Mouse (Mus musculus) layer of hippocampus, adult 11-12 months (tissue): ENCODE measurements around the gene Ndrg3.
"Not testable (repeated sequence)": the region's sequence is repeated elsewhere in the genome, so short reads cannot be mapped to it uniquely, and the experiment has no call there.

Source experiments
- DNase-seq: peaks from one replicate; pipeline ENCODE4 v3.0.0; 2022; ENCODE audit warnings: low spot score

The Ndrg3 gene

GRCm38 (mm10) chr2:156996576-156996975 is 4.7 kb upstream of the Ndrg3 start:
- peak; percentile 63 for DNase-seq

GRCm38 (mm10) chr2:156990727-156991431 is 977 bp downstream of the Ndrg3 start:
- no peak for DNase-seq

GRCm38 (mm10) chr2:156987316-156987715 is 4.5 kb downstream of the Ndrg3 start:
- no peak for DNase-seq

GRCm38 (mm10) chr2:156982864-156983263 is 9.0 kb downstream of the Ndrg3 start:
- no peak for DNase-seq

GRCm38 (mm10) chr2:156981291-156981690 is 10.6 kb downstream of the Ndrg3 start:
- DNase-seq = no peak

- DNase-seq = no peak
These were observed 11.8 kb downstream of the Ndrg3 start for GRCm38 (mm10) chr2:156980059-156980458.

- no peak for DNase-seq
These were observed 15.1 kb downstream of the Ndrg3 start for GRCm38 (mm10) chr2:156976711-156977110.

- DNase-seq = no peak
These were observed 16.9 kb downstream of the Ndrg3 start for GRCm38 (mm10) chr2:156974967-156975366.

GRCm38 (mm10) chr2:156973316-156974100 is 18.3 kb downstream of the Ndrg3 start:
- peak; percentile 31 for DNase-seq

- DNase-seq = no peak
These were observed 21.6 kb downstream of the Ndrg3 start for GRCm38 (mm10) chr2:156970253-156970652.

- DNase-seq = no peak
These were observed 23.4 kb downstream of the Ndrg3 start for GRCm38 (mm10) chr2:156968501-156968900.

GRCm38 (mm10) chr2:156967388-156967787 is 24.5 kb downstream of the Ndrg3 start:
- no peak for DNase-seq

- no peak for DNase-seq
These were observed 28.0 kb downstream of the Ndrg3 start for GRCm38 (mm10) chr2:156963891-156964290.

GRCm38 (mm10) chr2:156958496-156959252 is 33.2 kb downstream of the Ndrg3 start:
- no peak for DNase-seq

GRCm38 (mm10) chr2:156957035-156957434 is 34.8 kb downstream of the Ndrg3 start:
- no peak for DNase-seq

- DNase-seq = no peak
These were observed 35.5 kb downstream of the Ndrg3 start for GRCm38 (mm10) chr2:156956306-156956705.

- DNase-seq = no peak
These were observed 37.4 kb downstream of the Ndrg3 start for GRCm38 (mm10) chr2:156954463-156954862.

GRCm38 (mm10) chr2:156951301-156952094 is 40.4 kb downstream of the Ndrg3 start:
- DNase-seq = no peak

- no peak for DNase-seq
These were observed 41.0 kb downstream of the Ndrg3 start for GRCm38 (mm10) chr2:156950816-156951215.

GRCm38 (mm10) chr2:156941523-156941922 is 50.3 kb downstream of the Ndrg3 start:
- DNase-seq = not testable (repeated sequence)

- not testable (repeated sequence) for DNase-seq
These were observed 51.9 kb downstream of the Ndrg3 start for GRCm38 (mm10) chr2:156939926-156940325.

GRCm38 (mm10) chr2:156937795-156938194 is 54.1 kb downstream of the Ndrg3 start:
- DNase-seq = peak; percentile 52
